Mouse (Mus musculus): ENCODE measurements at regions not wholly inside any gene's neighbourhood (a gene's known extent, or its start where the extent isn't known, plus 50 kb on each side); places are given as distances from the start of the nearest gene placed in this dataset.

GRCm38 (mm10) chr5:91693277-91693676 lies 175.9 kb downstream of the Parm1 start:
- TF ChIP-seq CTCF (IDR thresholded peaks at IDR 0.05; ENCODE audit: low read depth) (no peak), EP300 (IDR thresholded peaks at IDR 0.05; ENCODE audit: low read depth) (no peak)
